Mouse (Mus musculus) heart, postnatal 0 days (tissue): ENCODE results near the gene Shq1.

Source experiments
- CTCF ChIP-seq: IDR thresholded peaks from 2 replicates; pipeline ENCODE4 v1.5.1; 2016; ENCODE audit warnings: antibody characterized with exemption, control low read depth, low read depth
- EP300 ChIP-seq: IDR thresholded peaks from 2 replicates; pipeline ENCODE4 v1.6.1; 2016; ENCODE audit warnings: antibody characterized with exemption, low read depth

DNA sequence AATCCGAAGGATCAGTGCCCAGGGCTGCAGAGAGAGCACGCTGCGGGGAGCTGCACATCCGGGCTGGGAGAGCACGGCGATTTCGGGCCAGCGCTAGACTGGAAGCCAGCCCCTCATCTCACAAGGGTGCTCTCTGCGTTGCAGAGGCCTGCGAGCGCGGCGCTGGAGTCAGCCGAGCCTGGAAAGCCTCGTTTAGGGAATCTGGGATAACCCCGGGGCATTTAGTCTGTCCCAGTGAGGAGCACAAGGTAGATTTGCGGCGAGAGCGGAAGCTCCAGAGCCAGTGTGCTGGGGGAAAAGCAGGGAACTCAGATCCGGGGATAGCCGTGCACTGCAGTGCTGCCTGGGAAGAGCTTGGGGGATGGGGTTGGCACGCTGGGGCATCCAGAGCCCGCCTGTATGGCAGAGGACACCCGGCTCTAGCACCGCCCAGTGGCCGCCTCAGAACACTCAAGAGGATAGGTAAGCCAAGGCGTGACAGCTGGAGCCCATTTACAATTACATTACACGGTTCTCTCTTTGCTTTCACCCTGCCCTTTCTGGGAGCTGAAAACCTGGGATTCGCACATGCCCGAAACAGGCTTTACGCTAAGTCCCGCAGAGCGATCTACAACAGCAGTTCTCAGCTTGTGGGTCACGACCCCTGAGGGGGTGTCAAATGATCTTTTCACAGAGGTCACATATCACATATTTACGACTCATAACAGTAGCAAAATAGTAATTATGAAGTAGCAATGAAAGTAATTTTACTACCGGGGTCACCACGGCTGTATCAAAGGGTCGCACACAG lies 107.2 kb downstream of the Shq1 start:
- TF ChIP-seq EP300 (no peak), CTCF (peak; percentile 61)
